Mouse (Mus musculus) embryonic facial prominence, embryonic 14.5 days (tissue): ENCODE data around the gene Dnajc4. TPM values are rescaled to one million over a fixed set of nuclear protein-coding genes. Genes with fewer than 3 reads are reported as not detected.
"Not testable (repeated sequence)": the region's sequence is repeated elsewhere in the genome, so short reads cannot be mapped to it uniquely, and the experiment has no call there.

ENCODE experiments used
- ATAC-seq: fragments of 200-750 bp; cut with Nextera tagmentation; 2 replicates; pipeline ENCODE4 v1.8.0; 2017; ENCODE audit warnings: low read depth, moderate number of reproducible peaks, moderate TSS enrichment
- DNase-seq: peaks from one replicate; pipeline ENCODE4 v3.0.0-alpha.2; 2015; ENCODE audit warnings: low spot score
- H3K27ac ChIP-seq: fragments of 300-500 bp; sonication (generic); replicated peaks from 2 replicates; pipeline ENCODE4 v1.5.1; 2014; ENCODE audit warnings: low read depth, mild to moderate bottlenecking, low read length, moderate library complexity
- H3K27me3 ChIP-seq: fragments of 300-500 bp; sonication (generic); replicated peaks from 2 replicates; pipeline ENCODE4 v1.6.1; 2014; ENCODE audit warnings: low read length; ENCODE audit not compliant: control insufficient read depth, insufficient read depth
- H3K36me3 ChIP-seq: fragments of 300-500 bp; sonication (generic); 2 replicates; pipeline ENCODE4 v1.6.1; 2014; ENCODE audit warnings: low read length, mixed read lengths; ENCODE audit not compliant: control insufficient read depth, insufficient read depth
- H3K4me1 ChIP-seq: fragments of 300-500 bp; sonication (generic); 2 replicates; pipeline ENCODE4 v1.6.1; 2014; ENCODE audit warnings: antibody characterized with exemption, low read length; ENCODE audit not compliant: control insufficient read depth, insufficient read depth
- H3K4me2 ChIP-seq: fragments of 300-500 bp; sonication (generic); 2 replicates; pipeline ENCODE4 v1.6.1; 2014; ENCODE audit warnings: low read depth, mild to moderate bottlenecking, low read length, moderate library complexity, mixed read lengths
- H3K4me3 ChIP-seq: fragments of 300-500 bp; sonication (generic); 2 replicates; pipeline ENCODE4 v1.5.1; 2014; ENCODE audit warnings: low read depth, mild to moderate bottlenecking, low read length
- H3K9ac ChIP-seq: fragments of 300-500 bp; sonication (generic); 2 replicates; pipeline ENCODE4 v1.6.1; 2014; ENCODE audit warnings: low read depth, mild to moderate bottlenecking, low read length, moderate library complexity, mixed read lengths
- H3K9me3 ChIP-seq: fragments of 300-500 bp; sonication (generic); 2 replicates; pipeline ENCODE4 v1.6.1; 2016; ENCODE audit warnings: low read length; ENCODE audit not compliant: control insufficient read depth
- WGBS: fragments of 180-500 bp; shearing (Covaris S2); extraction: QIAGEN DNeasy Blood & Tissue Kit; methylation state at CpG from one replicate; pipeline ENCODE4 v1.1.7; 2014; 5-methylcytosine and 5-hydroxymethylcytosine counted together
- polyA plus RNA-seq: library from polyadenylated mRNA; unstranded; fragments of >200 nt; fragmentation: Nextera tagmentation; extraction: Ambion mirVana; gene quantifications from 2 replicates; pipeline ENCODE4 v1.2.1, GENCODE M21; 2014

The Dnajc4 gene
- polyA plus RNA-seq, 1 experiment from 2014 or later: 21.7 TPM

DNA sequence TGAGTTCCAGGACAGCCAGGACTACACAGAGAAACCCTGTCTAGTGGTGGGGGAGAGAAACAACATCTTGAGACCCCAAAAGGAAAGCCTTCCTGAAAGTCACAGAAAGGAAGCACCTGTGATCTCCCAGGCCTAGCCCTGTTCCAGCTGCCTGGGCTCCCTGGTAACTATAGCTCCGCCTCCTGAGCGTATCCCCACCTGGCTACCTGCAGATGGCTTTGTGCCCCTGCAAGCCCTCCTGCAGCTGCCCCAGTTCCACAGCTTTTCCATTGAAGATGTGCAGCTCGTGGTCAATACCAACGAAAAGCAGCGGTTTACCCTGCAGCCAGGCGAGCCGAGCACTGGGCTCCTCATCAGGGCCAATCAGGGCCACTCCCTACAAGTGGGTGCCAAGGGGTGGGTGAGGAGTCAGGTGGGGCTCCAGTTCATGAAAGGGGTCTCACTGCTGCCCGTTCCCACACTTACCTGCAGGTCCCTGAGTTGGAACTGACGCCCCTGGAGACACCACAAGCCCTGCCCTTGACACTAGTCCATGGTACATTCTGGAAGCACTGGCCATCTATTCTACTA is 5.4 kb upstream of the Dnajc4 start:
- H3K4me2 ChIP-seq: no peak overlapping the region
- 78% methylated on average over 9 of the region's 9 CpGs for WGBS
- no peaks in the 10 kb centered on the region for H3K27me3 ChIP-seq
- H3K27ac ChIP-seq: no peak overlapping the region
- no peak for ATAC-seq
- peaks cover 22% of the 10 kb centered on the region; the same call in 1 of the 2 replicates for H3K4me1 ChIP-seq
- peaks cover 21% of the 10 kb centered on the region for H3K36me3 ChIP-seq
- H3K4me3 ChIP-seq: no peak overlapping the region
- no peak for DNase-seq
- H3K9ac ChIP-seq: no peak overlapping the region
- no peaks in the 10 kb centered on the region for H3K9me3 ChIP-seq

DNA sequence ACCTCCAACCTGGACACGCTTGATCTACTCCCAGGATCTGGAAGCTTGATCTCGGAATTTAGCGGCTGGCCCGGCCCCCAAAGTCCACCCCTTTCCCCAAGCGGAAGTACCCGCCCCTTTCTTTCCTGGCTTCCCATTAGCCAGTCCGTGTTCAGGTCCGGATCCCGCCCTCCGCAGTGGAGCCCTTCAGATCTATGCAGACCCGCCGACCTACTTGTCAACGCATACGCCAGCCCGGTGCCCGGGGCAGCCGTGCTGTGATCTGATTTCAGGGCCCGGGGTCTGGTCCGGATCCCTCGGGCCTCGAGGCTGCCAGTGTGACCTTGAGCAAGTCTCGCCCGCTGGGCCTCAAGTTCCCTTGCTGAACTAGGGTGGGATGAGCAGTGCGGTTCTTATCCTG is 3.6 kb upstream of the Dnajc4 start, which contains the start of the genes Nudt22 and Trpt1:
Gene Nudt22, minus strand, starts transcription at position 112 of the 400 bp plus-strand sequence.
Gene Trpt1, plus strand, starts transcription at position 126 of the 400 bp plus-strand sequence.
- peak within 1 kb of the TSS; percentile 72 for H3K9ac ChIP-seq
- peak; percentile 95 for DNase-seq
- H3K27ac ChIP-seq: no peak within 1 kb of the TSS
- peak within 1 kb of the TSS; percentile 70 for H3K4me2 ChIP-seq
- peak within 1 kb of the TSS; percentile 50 for H3K4me3 ChIP-seq
- H3K4me1 ChIP-seq: peaks cover 29% of the 10 kb centered on the region; the same call in 1 of the 2 replicates
- H3K36me3 ChIP-seq: peaks cover 21% of the 10 kb centered on the region
- WGBS: 1% methylated on average over 23 of the region's 24 CpGs
- no peaks in the 10 kb centered on the region for H3K27me3 ChIP-seq
- peak; percentile 80 for ATAC-seq
- no peaks in the 10 kb centered on the region for H3K9me3 ChIP-seq

DNA sequence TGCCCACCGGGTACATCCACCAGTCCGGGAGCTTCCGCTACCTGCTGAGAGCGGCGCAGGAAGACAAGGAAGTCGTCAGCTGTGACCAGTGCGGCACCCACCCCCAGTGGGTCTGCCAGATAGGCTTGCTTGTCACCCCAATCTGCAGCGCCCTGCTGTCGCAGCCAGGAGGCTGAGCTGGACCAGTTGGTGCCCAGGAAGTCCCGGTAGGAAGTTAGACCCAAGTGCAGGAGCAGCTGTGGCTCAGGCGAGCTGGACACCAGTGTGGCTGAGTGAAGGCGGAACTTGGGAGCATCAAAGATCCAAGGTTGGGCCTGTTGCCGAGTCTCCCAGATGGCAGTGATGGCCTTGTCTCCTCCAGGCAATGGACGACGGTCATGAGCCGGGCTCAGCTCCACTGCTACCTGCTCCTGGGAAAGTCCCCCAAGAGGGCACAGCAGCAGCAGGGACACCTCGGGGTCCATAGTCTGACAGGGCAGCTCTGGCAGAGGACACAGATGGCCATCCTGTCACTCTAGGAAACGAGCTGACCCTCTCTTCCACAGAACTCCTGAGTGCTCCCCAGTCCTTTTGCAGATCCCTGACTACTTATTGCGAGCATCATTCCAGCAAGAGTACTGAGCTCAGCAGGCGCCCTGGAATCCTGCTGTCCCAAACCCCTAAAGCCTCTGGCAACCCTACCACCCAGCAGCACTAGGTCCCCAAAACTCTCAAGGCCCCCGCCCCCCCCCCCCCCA is 3.1 kb upstream of the Dnajc4 start:
- H3K4me3 ChIP-seq: peak overlapping the region; percentile 50
- no peak overlapping the region for H3K27ac ChIP-seq
- ATAC-seq: no peak; the same call in 1 of the 2 replicates
- H3K9ac ChIP-seq: peak overlapping the region; percentile 72
- no peaks in the 10 kb centered on the region for H3K9me3 ChIP-seq
- 53% methylated on average over 17 of the region's 21 CpGs for WGBS
- peaks cover 21% of the 10 kb centered on the region for H3K36me3 ChIP-seq
- DNase-seq: no peak
- H3K4me2 ChIP-seq: peak overlapping the region; percentile 70
- H3K4me1 ChIP-seq: peaks cover 29% of the 10 kb centered on the region; the same call in 1 of the 2 replicates
- no peaks in the 10 kb centered on the region for H3K27me3 ChIP-seq

DNA sequence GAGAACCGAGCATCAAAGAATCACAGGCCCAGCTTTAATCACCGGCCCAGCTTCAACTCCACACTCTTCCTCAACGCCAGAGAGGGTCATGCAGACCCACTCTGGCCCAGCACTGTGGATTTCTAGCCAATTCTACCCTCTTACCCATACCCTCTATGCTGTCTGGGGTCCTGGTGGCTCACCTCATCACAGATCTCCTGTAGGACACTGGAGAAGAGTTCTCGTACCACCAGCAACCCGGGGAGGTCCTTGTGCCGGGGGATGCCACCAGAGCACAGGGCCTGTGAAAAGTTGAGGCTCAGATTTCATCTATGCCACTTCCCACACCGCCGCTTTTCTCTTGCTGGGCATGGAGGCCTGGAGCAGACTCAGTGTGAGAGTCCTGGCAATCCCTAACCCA is 2.1 kb upstream of the Dnajc4 start:
- no peak overlapping the region for H3K27ac ChIP-seq
- no peak for DNase-seq
- no peak for ATAC-seq
- no peaks in the 10 kb centered on the region for H3K27me3 ChIP-seq
- H3K9me3 ChIP-seq: no peaks in the 10 kb centered on the region
- WGBS: 84% methylated on average over 8 of the region's 8 CpGs
- H3K36me3 ChIP-seq: peaks cover 13% of the 10 kb centered on the region
- no peak overlapping the region for H3K4me3 ChIP-seq
- H3K9ac ChIP-seq: peak overlapping the region; percentile 72
- peaks cover 29% of the 10 kb centered on the region; the same call in 1 of the 2 replicates for H3K4me1 ChIP-seq
- H3K4me2 ChIP-seq: 0 out of 2 replicates have a peak overlapping the region, but pooled peaks have one; percentile 70

DNA sequence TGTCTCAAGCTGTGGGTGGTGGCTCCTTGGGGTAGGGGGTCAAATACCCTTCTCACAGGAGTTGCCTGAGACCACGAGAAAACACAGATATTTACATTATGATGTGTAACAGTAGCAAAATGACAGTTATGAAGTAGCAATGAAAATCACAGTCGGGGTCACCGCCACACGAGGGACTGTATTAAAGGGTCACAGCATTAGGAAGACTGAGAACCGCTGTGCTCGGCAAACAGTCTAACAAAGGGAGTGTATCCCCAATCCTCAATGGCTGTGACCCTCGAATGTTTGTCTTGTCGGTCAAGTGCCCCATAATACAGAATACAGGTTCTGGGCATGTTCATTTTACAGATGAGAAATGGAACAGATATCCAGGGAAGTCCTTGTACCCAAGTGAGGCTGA is 1.6 kb upstream of the Dnajc4 start:
- H3K27me3 ChIP-seq: no peaks in the 10 kb centered on the region
- DNase-seq (no peak), ATAC-seq (no peak)
- no peaks in the 10 kb centered on the region for H3K9me3 ChIP-seq
- H3K4me1 ChIP-seq: peaks cover 29% of the 10 kb centered on the region; the same call in 1 of the 2 replicates
- H3K27ac ChIP-seq: no peak overlapping the region
- no peak overlapping the region for H3K4me3 ChIP-seq
- H3K4me2 ChIP-seq: no peak overlapping the region
- 88% methylated on average over 8 of the region's 8 CpGs for WGBS
- H3K36me3 ChIP-seq: peaks cover 8% of the 10 kb centered on the region
- no peak overlapping the region for H3K9ac ChIP-seq

DNA sequence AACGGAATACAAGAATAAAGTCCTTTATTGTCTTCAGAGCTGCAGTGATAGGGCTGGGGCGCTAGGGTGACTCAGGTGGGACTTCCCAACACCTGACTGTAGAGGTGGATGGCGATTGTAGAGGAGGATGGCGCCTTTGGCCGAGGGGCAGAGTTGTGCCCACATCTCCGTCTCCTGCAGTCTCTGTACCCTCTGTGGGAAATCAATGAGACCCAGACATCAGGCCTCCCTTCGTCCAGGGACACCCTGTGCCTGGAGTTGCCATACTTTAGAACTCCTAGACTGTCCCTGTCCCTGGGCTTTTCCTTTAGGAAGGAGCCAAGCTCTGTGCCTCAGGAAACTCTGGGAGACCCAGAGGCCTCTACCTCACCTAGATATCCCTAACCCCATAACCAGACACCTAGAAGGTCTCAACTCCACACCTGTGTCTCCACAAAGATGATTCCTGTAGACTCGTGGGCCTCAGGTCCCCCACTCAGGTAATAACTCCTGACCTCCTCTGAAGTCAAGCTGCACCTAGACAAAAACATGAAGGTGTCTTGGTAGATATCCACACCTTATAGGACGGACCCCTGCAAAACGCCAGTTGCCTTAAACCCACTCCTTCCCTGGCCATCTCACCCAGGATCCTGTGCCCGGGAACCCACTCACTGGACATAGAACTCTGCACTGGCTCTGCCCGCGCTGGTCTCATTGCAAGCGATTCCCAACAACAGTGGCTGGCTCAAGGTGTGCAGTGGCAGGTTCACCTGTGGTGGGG is 819 bp upstream of the Dnajc4 start:
- ATAC-seq: 0 out of 2 replicates have a peak, but pooled peaks have one; percentile 0
- H3K36me3 ChIP-seq: no peaks in the 10 kb centered on the region; the same call in 1 of the 2 replicates
- no peak for DNase-seq
- no peaks in the 10 kb centered on the region for H3K27me3 ChIP-seq
- H3K4me1 ChIP-seq: peaks cover 29% of the 10 kb centered on the region
- 59% methylated on average over 14 of the region's 14 CpGs for WGBS
- H3K27ac ChIP-seq: 0 out of 2 replicates have a peak overlapping the region, but pooled peaks have one; percentile 21
- H3K4me2 ChIP-seq: peak overlapping the region; percentile 98
- H3K4me3 ChIP-seq: peak overlapping the region; percentile 55
- H3K9ac ChIP-seq: peak overlapping the region; percentile 65
- no peaks in the 10 kb centered on the region for H3K9me3 ChIP-seq

DNA sequence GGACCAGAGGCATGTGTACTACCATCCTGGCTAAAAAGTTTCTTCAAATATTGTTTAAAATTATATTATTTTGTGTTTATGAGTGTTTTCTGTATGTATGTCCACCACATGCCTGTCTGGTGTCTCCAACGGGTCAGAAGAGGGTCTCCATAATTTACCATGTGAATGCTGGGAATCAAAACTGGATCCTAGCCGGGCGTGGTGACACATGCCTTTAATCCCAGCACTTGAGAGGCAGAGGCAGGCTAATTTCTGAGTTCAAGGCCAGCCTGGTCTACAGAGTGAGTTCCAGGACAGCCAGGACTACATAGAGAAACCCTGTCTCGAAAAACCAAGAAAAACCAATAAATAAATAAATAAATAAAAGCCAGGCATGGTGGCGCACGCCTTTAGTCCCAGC is 1.2 kb downstream of the Dnajc4 start:
- H3K27me3 ChIP-seq, H3K9me3 ChIP-seq, H3K9ac ChIP-seq, H3K4me3 ChIP-seq, H3K27ac ChIP-seq, H3K4me2 ChIP-seq, DNase-seq, H3K36me3 ChIP-seq, ATAC-seq: not testable (repeated sequence)
- 90% methylated on average over 6 of the region's 6 CpGs for whole genome bisulfite sequencing
- H3K4me1 ChIP-seq: peaks cover 28% of the 10 kb centered on the region

DNA sequence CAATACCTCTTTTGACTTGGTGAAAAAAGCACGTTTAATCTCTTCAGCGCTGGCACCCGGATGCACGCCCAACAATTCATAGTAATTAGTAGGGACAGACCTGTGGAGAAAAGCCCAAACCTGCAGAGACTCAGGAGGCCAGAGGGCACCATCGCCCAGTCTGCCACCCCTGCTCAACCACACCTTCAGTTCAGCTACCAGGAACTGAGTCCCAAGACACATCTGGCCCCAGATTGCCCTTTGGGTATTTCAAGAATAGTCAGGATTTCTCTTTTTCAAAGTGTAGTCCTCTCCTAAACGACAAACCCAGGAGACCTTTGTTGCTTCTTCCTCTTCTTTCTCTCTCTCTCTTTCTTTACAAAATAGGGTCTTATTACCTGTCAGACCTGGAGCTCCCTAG is 1.7 kb downstream of the Dnajc4 start:
- WGBS: 82% methylated on average over 6 of the region's 6 CpGs
- H3K9me3 ChIP-seq: no peaks in the 10 kb centered on the region
- H3K27me3 ChIP-seq: no peaks in the 10 kb centered on the region
- no peak overlapping the region for H3K4me3 ChIP-seq
- no peak for DNase-seq
- H3K27ac ChIP-seq: no peak overlapping the region
- H3K36me3 ChIP-seq: 0 out of 2 replicates have a peak, but pooled peaks cover 2% of the 10 kb centered on the region
- no peak for ATAC-seq
- H3K4me1 ChIP-seq: peaks cover 30% of the 10 kb centered on the region
- H3K9ac ChIP-seq: no peak overlapping the region
- no peak overlapping the region for H3K4me2 ChIP-seq
